Mouse (Mus musculus) heart, adult 2 months (tissue): ENCODE results near the gene Pde4b.

Experiments
- CTCF ChIP-seq: fragments of 200-600 bp; IDR thresholded peaks from 2 replicates; pipeline ENCODE4 v1.8.1; 2022; ENCODE audit warnings: antibody characterized with exemption, mild to moderate bottlenecking, moderate library complexity
- POLR2A ChIP-seq: fragments of 200-500 bp; IDR thresholded peaks from 2 replicates; pipeline ENCODE4 v1.6.1; 2011; ENCODE audit warnings: mild to moderate bottlenecking, low read depth, low read length, control low read depth; ENCODE audit not compliant: insufficient read depth

- TF ChIP-seq CTCF = no peak
- no peak for TF ChIP-seq POLR2A
Measured at GRCm38 (mm10) chr4:102513514-102513913, 426.2 kb downstream of the Pde4b start.
